29 mouse cellular contexts compared by ENCODE assay signal in the genomic region with DNA sequence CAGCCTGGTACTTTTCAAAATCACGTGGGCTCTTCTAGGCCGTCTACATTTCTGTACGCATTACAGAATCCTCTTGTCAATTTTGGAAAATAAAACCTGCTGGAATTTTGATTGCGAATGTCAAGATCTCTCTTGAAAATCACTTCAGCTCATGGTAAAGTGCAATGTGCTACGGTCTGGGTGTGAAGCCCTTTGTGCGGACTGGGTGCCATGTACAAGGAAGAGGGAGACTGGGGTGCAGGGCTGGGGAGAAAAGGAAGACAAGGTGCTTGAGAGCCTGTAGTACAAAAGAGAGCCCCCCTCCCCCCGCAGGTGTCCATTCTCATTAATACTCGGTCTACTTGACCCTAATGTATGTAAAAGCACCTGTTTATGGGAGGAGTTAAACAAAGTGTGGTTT.
"Had no signal": no experiment of that assay in that cellular context is flagged by ENCODE, and none has a peak within 500 bp of the region (broad histone marks: within the 10 kb centered on the region; RNA-seq: fewer than 3 reads in every experiment).

No protein-coding gene starts in this region.

- DNase-seq: cerebellum, adult 2 months; cerebellum, adult 8-10 months; cerebellum, adult 9-10 months; cerebellum, adult 9-11 months; cerebellum, postnatal 10 days; cerebellum, postnatal 14 days; cerebellum, postnatal 25 days; cerebellum, postnatal 36 days; embryo, embryonic 11 days; forebrain, postnatal 0 days; gastrocnemius, adult 2 months; gastrocnemius, postnatal 10 days; gastrocnemius, postnatal 14 days; gastrocnemius, postnatal 25 days; gastrocnemius, postnatal 36 days; heart, adult 11 months; heart, adult 18-20 months; heart, adult 2 months had no signal

- H3K4me3 ChIP-seq: embryonic facial prominence, embryonic 10.5 days; embryonic facial prominence, embryonic 12.5 days; embryonic facial prominence, embryonic 13.5 days; embryonic facial prominence, embryonic 15.5 days; erythroblast, embryonic 14.5 days; forebrain, embryonic 10.5 days; forebrain, embryonic 12.5 days; forebrain, embryonic 13.5 days; forebrain, embryonic 15.5 days; gastrocnemius, adult 2 months; heart, adult 2 months had no signal

- H3K4me1 ChIP-seq: embryonic facial prominence, embryonic 15.5 days had no signal

- H3K9ac ChIP-seq: embryonic facial prominence, embryonic 12.5 days; embryonic facial prominence, embryonic 13.5 days; embryonic facial prominence, embryonic 15.5 days; forebrain, embryonic 12.5 days; forebrain, embryonic 13.5 days; forebrain, embryonic 15.5 days; forebrain, postnatal 0 days had no signal

- H3K9me3 ChIP-seq: embryonic facial prominence, embryonic 10.5 days; embryonic facial prominence, embryonic 12.5 days; embryonic facial prominence, embryonic 13.5 days; embryonic facial prominence, embryonic 15.5 days; forebrain, embryonic 12.5 days; forebrain, embryonic 15.5 days had no signal

- H3K27ac ChIP-seq: embryonic facial prominence, embryonic 10.5 days; embryonic facial prominence, embryonic 12.5 days; embryonic facial prominence, embryonic 13.5 days; embryonic facial prominence, embryonic 15.5 days; forebrain, embryonic 10.5 days; forebrain, embryonic 12.5 days; forebrain, embryonic 13.5 days; forebrain, embryonic 15.5 days; gastrocnemius, adult 2 months; heart, adult 2 months had no signal

- H3K4me2 ChIP-seq: embryonic facial prominence, embryonic 12.5 days; embryonic facial prominence, embryonic 13.5 days; embryonic facial prominence, embryonic 15.5 days; forebrain, embryonic 12.5 days; forebrain, embryonic 13.5 days; forebrain, embryonic 15.5 days had no signal

- ATAC-seq: forebrain, embryonic 13.5 days; forebrain, embryonic 14.5 days; forebrain, embryonic 15.5 days; forebrain, embryonic 16.5 days; forebrain, postnatal 0 days had no signal

- H3K36me3 ChIP-seq: embryonic facial prominence, embryonic 10.5 days; embryonic facial prominence, embryonic 12.5 days; embryonic facial prominence, embryonic 13.5 days; embryonic facial prominence, embryonic 15.5 days; forebrain, embryonic 10.5 days; forebrain, embryonic 12.5 days; forebrain, embryonic 15.5 days had no signal

- H3K27me3 ChIP-seq: embryonic facial prominence, embryonic 15.5 days; forebrain, embryonic 12.5 days; forebrain, embryonic 13.5 days; forebrain, embryonic 15.5 days had no signal
